Mouse (Mus musculus) fat pad, adult 2 months (tissue): ENCODE results near the gene Irf7.

Source experiments
- DNase-seq: peaks from one replicate; pipeline ENCODE4 v3.0.0-alpha.2; 2011; ENCODE audit warnings: low read depth, low spot score; ENCODE audit errors: extremely low read depth

The Irf7 gene

GRCm38 (mm10) chr7:141265739-141266561 lies at the start of gene Irf7:
Gene Irf7 (minus strand): TSS chr7:141266481.
- DNase-seq: no peak

DNA sequence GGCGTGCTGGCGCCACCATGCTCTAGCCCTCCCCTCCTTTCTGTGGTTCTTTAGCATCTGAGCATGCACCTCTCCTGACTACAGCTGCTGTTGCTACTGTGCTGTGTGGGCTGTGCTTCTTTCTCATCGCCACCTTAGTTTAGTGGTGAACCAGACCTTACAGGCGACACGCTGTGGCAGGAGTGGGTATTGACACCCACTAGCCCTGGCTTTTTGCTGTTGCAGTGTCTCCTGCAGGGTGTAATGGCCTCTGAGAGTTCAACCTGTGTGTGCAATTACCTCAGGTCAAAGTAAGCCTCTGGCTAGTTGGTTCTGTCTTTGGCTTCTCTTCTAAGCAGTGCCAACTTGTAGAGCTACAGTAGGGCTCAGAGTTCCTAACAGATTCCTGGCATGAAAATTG lies 49.7 kb upstream of the Irf7 start:
- no peak for DNase-seq

- no peak for DNase-seq
Measured at GRCm38 (mm10) chr7:141315076-141315475, 48.8 kb upstream of the Irf7 start.

DNA sequence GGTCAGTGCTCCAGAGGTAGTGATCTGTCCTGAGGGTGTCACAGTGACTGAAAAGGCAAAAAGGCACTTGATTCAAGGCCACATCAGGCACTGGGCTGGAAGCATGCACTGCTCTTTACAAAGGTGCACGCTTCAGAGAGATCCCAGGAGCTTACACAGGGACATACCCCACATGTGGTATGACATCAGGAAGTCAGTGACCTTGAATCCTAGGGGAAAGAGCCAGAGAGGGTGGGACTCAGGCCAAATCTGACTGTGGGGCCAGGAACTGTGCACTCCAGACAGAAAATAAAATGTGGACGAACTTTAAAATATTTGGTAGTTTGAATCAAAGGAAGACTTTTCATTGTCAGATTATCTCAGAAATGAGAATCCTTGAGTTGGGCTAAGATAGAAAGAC lies 48.1 kb upstream of the Irf7 start:
- DNase-seq: no peak

DNA sequence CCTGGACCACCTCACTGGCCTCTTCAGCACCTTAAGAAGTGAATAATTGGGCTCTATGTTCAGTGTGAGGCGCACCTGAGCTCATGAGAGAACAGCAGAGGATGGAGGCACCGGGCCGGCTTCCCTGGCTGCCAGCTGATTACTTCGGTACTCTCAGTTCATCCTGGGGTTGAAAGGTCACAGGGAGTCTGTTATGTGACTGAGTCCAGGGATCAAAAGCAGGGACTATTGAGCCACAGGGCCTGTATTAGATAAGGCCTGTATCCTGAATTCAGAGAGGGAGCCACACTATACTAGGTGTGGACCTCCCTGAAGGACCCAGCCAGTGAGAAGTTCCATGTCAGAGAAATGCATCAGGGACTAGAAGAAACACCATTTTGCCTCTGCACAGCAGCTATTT lies 38.3 kb upstream of the Irf7 start:
- DNase-seq: no peak

GRCm38 (mm10) chr7:141302702-141303268 lies 36.5 kb upstream of the Irf7 start:
- DNase-seq: peak; percentile 13

- no peak for DNase-seq
Measured at GRCm38 (mm10) chr7:141301386-141301785, 35.1 kb upstream of the Irf7 start.

- no peak for DNase-seq
Measured at GRCm38 (mm10) chr7:141299175-141299574, 32.9 kb upstream of the Irf7 start.

- DNase-seq: no peak
Measured at GRCm38 (mm10) chr7:141297926-141298650, 31.8 kb upstream of the Irf7 start.

DNA sequence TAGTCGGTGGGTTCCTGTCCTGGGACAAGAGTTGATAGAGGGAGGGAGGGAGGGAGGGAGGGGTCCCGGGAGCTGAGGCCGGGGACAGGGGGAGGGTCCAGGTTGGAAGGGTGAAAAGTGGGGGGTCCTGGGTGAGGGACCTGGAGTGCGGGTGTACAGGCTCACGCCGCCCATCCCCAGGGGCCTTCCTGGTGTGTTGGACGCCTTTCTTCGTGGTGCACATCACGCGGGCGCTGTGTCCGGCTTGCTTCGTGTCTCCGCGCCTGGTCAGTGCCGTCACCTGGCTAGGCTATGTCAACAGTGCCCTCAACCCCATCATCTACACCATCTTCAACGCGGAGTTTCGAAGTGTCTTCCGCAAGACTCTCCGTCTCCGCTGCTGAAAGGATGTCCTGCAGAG lies 28.2 kb upstream of the Irf7 start:
- DNase-seq: no peak

- no peak for DNase-seq
Measured at GRCm38 (mm10) chr7:141293852-141294471, 27.7 kb upstream of the Irf7 start.

DNA sequence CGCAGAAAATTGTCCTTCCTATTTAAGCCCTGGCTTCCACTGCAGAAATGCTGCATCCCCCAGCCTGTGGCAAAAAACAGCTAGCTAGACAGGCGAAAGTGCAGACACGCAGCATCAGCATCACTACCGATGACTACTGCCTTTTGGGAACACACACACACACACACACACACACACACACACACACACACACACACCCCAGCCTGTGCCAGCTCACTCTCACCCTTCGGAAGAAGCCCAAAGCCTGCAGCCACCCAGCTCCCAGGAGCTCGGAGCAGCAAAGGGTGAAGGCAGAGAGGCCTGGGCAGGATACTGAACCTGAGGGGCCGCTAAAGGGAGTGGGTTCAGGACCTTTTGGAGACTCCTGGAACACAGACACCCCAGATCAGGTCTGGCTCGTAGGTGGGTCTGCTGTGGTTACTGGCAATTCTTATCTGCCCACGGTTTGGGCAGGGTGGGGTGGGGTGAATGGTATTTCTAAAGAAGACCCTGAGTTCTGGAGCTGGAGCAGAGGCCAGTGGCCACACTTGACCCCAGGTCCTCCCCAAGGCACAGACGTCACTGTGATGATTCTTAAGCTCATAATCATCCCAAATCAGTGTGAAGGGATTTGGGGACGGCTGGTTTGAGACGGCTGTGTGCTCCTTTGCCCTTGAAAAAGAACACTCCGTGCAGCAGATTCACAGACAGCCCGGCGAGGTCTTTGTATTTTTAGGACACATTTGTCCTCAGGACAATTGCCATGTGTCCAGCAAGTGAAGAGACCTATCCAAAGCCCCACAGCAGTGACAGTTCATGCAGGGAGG lies 26.5 kb upstream of the Irf7 start:
- DNase-seq: no peak

DNA sequence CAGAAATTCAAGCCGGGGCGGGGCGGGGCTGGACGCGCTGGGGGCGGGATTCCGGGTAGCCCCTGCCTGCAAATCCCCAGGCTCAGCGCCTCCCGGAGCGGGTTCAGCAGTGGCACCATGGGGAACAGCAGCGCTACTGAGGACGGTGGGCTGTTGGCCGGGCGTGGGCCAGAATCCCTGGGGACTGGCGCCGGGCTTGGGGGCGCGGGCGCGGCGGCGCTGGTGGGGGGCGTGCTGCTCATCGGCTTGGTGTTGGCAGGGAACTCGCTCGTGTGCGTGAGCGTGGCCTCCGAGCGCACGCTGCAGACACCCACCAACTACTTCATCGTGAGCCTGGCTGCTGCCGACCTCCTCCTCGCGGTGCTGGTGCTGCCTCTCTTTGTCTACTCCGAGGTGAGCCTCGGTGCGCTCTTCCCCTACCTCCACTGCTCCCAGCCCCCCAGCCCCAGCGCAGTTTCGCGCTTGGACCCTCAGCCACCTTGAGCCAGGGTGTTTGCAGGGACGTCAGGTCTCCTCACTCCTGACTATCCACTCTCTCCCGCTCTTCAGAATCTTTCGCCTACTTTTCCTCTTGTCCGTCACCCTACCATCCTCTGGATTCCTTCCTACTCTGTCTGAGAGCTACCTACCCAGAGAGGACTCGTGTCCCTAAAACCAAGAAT lies 25.8 kb upstream of the Irf7 start, which contains the start of gene Drd4:
Drd4 (plus strand) TSS at position 86 of the 662 bp plus-strand sequence.
- no peak for DNase-seq

DNA sequence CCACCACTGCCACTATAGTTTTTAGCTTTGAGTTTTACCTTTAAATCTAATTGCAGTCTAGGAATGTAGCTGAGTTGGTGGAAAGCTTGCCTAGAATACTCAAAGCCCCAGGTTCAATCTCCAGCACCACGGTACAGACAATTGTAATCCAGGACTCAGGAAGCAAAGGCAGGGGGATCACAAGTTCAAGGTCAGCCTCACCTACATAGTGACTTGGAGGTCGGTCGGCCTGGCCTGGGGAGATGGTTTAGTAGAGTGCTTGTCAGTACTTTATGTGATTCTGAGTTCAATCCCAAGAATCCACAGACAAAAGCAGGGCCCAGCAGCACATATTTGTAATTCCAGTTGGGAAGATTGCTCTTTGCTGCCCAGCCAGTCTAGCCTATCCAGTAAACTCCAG lies 21.8 kb upstream of the Irf7 start:
- no peak for DNase-seq

GRCm38 (mm10) chr7:141282756-141283155 lies 16.5 kb upstream of the Irf7 start:
- DNase-seq: no peak

DNA sequence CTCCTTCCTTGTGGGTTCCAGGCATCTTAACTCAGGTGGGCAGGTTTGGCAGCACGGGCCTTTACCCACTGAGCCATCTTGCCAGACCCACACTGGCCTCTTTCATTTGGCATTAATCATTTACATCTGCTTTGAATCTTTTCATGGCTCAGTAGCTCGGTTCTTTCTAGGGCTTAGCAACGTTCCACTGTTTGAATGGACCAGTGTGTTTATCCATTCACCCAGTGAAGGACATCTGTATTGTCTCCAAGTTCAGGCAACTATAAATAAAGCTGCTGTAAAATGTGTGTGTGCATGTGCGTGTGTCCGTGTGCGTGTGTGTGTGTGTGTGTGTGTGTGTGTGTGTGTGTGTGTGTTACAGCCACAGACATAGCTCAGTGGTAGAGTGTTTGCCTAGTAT lies 15.2 kb upstream of the Irf7 start:
- no peak for DNase-seq

- DNase-seq: no peak
Measured at GRCm38 (mm10) chr7:141278766-141279590, 12.7 kb upstream of the Irf7 start, which contains the start of gene Sct. Gene Sct (minus strand): TSS chr7:141279133.

GRCm38 (mm10) chr7:141277701-141278678 lies 11.7 kb upstream of the Irf7 start:
- no peak for DNase-seq
